Mouse (Mus musculus) forebrain, embryonic 12.5 days (tissue): ENCODE measurements around the gene Fbxo42. TPM values are rescaled to one million over a fixed set of nuclear protein-coding genes. Genes with fewer than 3 reads are reported as not detected.

Experiments
- ATAC-seq: fragments of 200-750 bp; cut with Nextera tagmentation; 2 replicates; pipeline ENCODE4 v1.8.0; 2017; ENCODE audit warnings: moderate TSS enrichment; ENCODE audit not compliant: low FRiP score
- H3K27ac ChIP-seq: fragments of 300-500 bp; sonication (generic); 2 replicates; pipeline ENCODE4 v1.5.1; 2016; ENCODE audit warnings: mild to moderate bottlenecking
- H3K27me3 ChIP-seq: fragments of 300-500 bp; sonication (generic); 2 replicates; pipeline ENCODE4 v1.6.1; 2016; ENCODE audit warnings: mild to moderate bottlenecking
- H3K36me3 ChIP-seq: fragments of 300-500 bp; sonication (generic); replicated peaks from 2 replicates; pipeline ENCODE4 v1.6.1; 2016; ENCODE audit warnings: mild to moderate bottlenecking
- H3K4me1 ChIP-seq: fragments of 300-500 bp; sonication (generic); 2 replicates; pipeline ENCODE4 v1.6.1; 2016
- H3K4me2 ChIP-seq: fragments of 300-500 bp; sonication (generic); 2 replicates; pipeline ENCODE4 v1.6.1; 2016; ENCODE audit warnings: mild to moderate bottlenecking, moderate library complexity
- H3K4me3 ChIP-seq: fragments of 300-500 bp; sonication (generic); replicated peaks from 2 replicates; pipeline ENCODE4 v1.5.1; 2016; ENCODE audit warnings: mild to moderate bottlenecking
- H3K9ac ChIP-seq: fragments of 300-500 bp; sonication (generic); 2 replicates; pipeline ENCODE4 v1.6.1; 2016; ENCODE audit warnings: mild to moderate bottlenecking
- H3K9me3 ChIP-seq: fragments of 300-500 bp; sonication (generic); 2 replicates; pipeline ENCODE4 v1.6.1; 2016
- WGBS: fragments of 180-500 bp; shearing (Covaris S2); methylation state at CpG from one replicate; pipeline ENCODE4 v1.1.7; 2016; 5-methylcytosine and 5-hydroxymethylcytosine counted together
- polyA plus RNA-seq: library from polyadenylated mRNA; unstranded; fragments of >200 nt; fragmentation: Nextera tagmentation; extraction: Ambion mirVana; gene quantifications from 2 replicates; pipeline ENCODE4 v1.2.1, GENCODE M21; 2016

Fbxo42 gene
- 24.7 and 26.9 TPM in 2 replicates for polyA plus RNA-seq

DNA sequence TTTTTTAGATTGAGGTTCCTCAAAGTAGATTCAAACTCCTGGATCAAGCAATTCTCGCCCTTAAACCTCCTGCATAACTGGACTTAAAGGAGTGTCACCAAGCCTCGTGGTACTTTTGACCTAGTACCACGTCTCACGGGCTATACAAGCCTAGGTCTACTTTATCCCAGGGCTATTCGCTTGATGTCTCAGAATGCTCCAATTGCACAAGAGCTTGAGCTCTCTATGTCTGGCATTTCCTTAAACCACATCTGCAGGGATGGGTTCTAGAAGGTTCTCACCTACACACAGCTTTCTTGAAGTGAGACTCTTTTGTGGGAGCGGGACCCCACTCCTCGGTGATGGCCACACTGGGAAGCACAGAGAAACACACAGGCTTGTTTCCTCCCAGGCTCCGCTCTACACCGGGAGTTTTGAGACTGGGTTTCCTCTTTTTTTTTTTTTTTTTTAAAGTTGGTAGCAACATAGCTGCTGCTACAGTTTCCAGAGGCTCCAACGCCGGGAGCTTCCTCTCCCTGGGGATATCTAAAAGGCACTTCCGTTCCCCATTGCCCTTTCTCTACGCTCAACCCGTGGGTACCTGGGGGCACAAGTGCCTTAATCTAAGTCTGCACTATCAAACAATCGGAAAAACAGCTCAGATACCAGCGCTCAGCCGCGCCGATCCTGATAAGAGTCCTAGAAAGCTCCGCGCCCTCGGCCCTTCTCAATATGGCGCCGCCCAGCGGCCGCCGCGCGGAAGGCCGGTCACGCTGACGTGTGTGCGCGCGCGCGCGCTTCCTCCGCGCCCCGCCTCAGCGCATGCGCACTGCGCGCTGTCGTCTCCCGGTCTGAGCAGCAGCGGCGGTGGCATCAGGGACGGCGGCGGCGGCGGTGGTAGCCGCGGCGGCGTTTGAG lies at the start of gene Fbxo42:
Gene Fbxo42 (plus strand): TSS at position 802 of the 897 bp plus-strand sequence.
- Histone ChIP-seq H3K4me1 (peaks cover 24% of the 10 kb centered on the region), H3K9ac (peak within 1 kb of the TSS; percentile 96), H3K27me3 (0 out of 2 replicates have a peak, but pooled peaks cover 3% of the 10 kb centered on the region), H3K27ac (peak within 1 kb of the TSS; percentile 84), H3K4me3 (peak within 1 kb of the TSS; percentile 95), H3K4me2 (peak within 1 kb of the TSS; percentile 85), H3K9me3 (no peaks in the 10 kb centered on the region), H3K36me3 (no peaks in the 10 kb centered on the region)
- WGBS, result 12% methylated on average over 47 of the region's 58 CpGs
- ATAC-seq, result peak; percentile 89

DNA sequence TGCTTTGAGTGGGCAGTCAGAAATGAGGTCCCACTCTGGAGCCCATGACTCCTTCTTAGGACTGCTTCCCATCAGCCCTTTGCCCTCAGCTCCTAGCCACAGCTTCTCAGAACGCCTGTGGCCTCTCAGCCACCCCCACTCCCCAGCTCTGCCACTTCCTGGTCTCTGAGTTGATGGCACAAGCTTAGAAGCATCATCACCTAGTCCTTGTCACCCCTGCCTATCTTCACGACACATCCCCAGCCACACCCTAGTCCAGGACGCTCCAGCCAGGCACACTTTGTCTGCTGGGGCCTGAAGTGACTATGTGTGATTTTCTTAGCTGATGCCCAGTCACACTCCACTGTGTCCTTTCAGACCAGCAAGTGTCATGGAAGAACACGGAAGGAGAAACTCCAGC lies 48.8 kb upstream of the Fbxo42 start:
- 86% methylated on average over 4 of the region's 4 CpGs for WGBS
- no peak overlapping the region for H3K27ac ChIP-seq
- H3K9me3 ChIP-seq, result no peaks in the 10 kb centered on the region
- no peak overlapping the region for H3K4me2 ChIP-seq
- H3K9ac ChIP-seq, result no peak overlapping the region
- no peak overlapping the region for H3K4me3 ChIP-seq
- peaks cover 4% of the 10 kb centered on the region for H3K4me1 ChIP-seq
- no peak for ATAC-seq
- no peaks in the 10 kb centered on the region for H3K27me3 ChIP-seq
- no peaks in the 10 kb centered on the region for H3K36me3 ChIP-seq

DNA sequence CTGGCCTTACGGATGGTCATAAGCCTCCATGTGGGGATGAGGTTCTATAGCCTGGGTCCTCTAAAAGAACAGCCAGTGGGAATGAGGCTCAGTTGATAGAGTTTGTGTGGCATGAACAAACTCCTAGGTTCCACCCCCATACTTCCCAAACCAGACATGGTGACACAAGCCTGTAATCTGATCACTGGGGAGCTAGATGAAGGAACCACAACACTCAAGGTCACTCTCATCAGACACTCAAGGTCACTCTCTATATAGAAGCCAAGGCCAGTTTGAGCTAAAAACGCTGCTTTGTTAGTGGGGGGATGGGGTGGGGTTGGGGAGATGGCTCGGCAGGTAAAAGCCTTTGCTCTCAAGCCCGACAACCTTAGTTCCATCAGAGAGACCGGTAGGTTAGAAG lies 47.8 kb upstream of the Fbxo42 start:
- Histone ChIP-seq H3K4me2 (no peak overlapping the region), H3K4me3 (no peak overlapping the region), H3K9ac (no peak overlapping the region), H3K9me3 (no peaks in the 10 kb centered on the region), H3K27me3 (no peaks in the 10 kb centered on the region), H3K36me3 (no peaks in the 10 kb centered on the region), H3K27ac (no peak overlapping the region), H3K4me1 (peaks cover 4% of the 10 kb centered on the region)
- ATAC-seq, result no peak
- 76% methylated on average over 5 of the region's 5 CpGs for WGBS

DNA sequence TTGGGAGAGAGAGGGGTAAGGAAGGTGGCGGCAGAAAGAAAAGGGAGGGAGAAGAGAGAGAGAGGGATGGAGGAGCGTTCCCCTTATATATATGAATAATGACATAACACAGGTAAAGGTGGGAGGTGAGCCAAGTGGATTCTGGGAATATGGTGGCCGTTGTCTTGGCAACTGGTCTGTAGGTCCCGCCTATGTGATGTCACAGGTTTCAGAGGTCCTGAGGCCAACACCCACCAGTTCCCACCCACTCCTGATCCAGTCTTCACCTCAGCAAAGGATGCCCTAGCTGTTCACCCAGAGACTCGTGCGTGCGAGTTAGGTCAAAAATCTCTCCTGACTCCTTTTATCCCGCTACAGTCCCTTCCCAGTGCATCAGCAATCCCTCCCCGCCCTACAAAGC lies 46.4 kb upstream of the Fbxo42 start:
- H3K4me2 ChIP-seq, result no peak overlapping the region
- H3K27me3 ChIP-seq, result no peaks in the 10 kb centered on the region
- no peak overlapping the region for H3K4me3 ChIP-seq
- H3K4me1 ChIP-seq, result peaks cover 4% of the 10 kb centered on the region
- no peaks in the 10 kb centered on the region for H3K9me3 ChIP-seq
- 89% methylated on average over 9 of the region's 9 CpGs for WGBS
- H3K9ac ChIP-seq, result no peak overlapping the region
- no peaks in the 10 kb centered on the region for H3K36me3 ChIP-seq
- no peak overlapping the region for H3K27ac ChIP-seq
- no peak for ATAC-seq

DNA sequence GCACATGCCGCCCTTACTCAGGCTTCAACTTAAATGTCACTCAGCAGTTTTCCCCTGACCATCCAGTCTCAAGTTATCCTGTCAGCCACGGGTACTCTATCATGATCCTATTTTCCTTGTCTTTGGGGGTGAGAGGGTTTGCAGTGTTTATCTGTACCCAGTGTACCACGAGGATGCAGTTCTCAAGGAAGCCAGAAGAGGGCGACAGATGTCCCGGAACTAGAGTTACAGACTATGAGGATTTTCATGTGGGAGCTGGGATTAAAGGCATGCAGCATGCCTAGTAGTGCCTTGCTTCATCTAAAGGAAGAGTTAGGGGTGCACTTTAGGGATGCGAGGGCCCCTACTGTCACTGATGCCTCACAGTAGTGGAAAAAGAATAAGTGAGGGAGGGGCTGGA lies 45.9 kb upstream of the Fbxo42 start:
- ATAC-seq, result no peak
- Histone ChIP-seq H3K36me3 (no peaks in the 10 kb centered on the region), H3K4me3 (no peak overlapping the region), H3K4me1 (peaks cover 2% of the 10 kb centered on the region), H3K9me3 (no peaks in the 10 kb centered on the region), H3K4me2 (no peak overlapping the region), H3K27me3 (no peaks in the 10 kb centered on the region), H3K9ac (no peak overlapping the region), H3K27ac (no peak overlapping the region)
- WGBS, result 64% methylated on average over 6 of the region's 6 CpGs

DNA sequence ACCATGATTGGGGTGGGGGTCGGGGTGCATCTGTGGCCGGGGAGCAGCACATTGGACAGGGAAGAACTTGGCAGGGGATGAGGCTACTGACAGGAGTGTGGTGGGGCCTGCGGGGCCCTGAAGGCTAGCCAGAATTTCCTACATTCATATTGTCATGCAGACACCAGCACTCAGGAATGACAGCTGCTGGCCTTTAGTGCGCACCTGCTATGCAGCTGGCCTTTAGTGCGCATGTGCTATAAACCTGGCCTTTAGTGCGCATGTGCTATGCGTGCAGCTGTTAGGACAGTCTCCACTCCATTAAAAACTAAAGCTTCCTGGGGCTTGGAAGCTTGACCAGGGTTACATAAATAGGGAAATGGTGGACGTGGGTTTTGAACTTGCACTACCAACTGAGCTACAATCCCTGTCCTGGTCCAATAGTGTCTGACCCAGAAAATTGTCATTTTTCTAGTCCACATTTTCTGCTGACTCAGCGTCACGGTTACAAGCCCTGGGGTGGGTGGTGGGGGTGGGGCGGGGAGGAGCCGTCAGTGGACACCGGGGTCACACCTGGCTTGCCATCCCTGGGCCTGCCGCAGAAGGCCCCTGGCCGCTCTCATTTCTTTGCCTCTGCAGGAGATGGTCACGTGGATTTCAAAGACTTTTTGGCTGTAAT lies 41.1 kb upstream of the Fbxo42 start:
- 88% methylated on average over 16 of the region's 16 CpGs for WGBS
- Histone ChIP-seq H3K4me3 (no peak overlapping the region), H3K9me3 (no peaks in the 10 kb centered on the region), H3K27ac (no peak overlapping the region), H3K4me2 (no peak overlapping the region), H3K9ac (no peak overlapping the region), H3K36me3 (peaks cover 16% of the 10 kb centered on the region), H3K27me3 (no peaks in the 10 kb centered on the region), H3K4me1 (no peaks in the 10 kb centered on the region)
- no peak for ATAC-seq

DNA sequence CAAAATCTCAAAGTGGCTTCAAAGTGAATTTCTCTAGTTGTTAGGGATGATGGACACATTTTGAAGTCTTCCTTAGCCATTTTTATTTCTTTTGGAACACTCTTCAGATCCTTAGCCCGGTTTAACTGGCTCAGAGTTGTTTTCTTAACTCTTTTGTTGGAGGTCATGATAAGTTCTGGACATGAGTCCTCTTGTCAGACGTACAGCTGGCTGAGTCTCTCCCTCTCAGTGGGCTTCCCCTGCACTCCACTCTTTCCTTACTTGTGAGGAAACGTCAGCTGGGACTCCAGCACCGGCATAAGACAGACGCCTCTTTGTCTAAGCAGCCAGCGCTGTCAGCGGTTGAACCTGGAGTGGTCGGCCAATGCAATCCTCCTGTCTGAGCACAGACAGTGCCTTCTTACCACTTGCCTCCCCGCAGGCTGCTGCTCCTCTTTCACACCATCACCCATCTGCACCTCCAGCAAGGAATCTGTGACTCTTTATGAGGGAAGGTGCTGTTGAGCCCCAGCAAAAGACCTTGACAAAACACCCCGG lies 39.4 kb upstream of the Fbxo42 start:
- Histone ChIP-seq H3K4me1 (no peaks in the 10 kb centered on the region), H3K27ac (no peak overlapping the region), H3K36me3 (peaks cover 32% of the 10 kb centered on the region), H3K27me3 (no peaks in the 10 kb centered on the region), H3K4me2 (no peak overlapping the region), H3K9me3 (no peaks in the 10 kb centered on the region), H3K4me3 (no peak overlapping the region), H3K9ac (no peak overlapping the region)
- WGBS, result 50% methylated on average over 10 of the region's 10 CpGs
- no peak for ATAC-seq

DNA sequence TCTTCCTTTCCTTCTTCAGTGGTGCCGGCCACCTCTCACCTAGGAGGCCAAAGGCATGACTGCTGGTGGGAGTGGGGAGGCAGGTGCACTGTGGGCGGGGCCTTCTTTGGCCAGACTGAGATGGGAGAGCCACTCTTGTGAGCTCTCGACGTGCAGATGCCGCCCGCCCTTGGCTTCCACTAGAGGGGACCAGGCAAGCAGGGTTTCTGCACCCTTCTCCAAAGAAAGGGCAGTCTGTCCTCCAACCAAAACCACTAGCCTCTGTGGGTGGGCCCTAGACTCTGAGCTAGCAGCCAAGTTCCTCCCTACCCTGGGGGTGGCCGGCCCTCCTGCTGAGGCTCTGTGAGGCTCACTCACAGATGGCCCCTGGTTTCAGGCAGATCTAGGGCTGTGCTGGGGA lies 33.9 kb upstream of the Fbxo42 start:
- Histone ChIP-seq H3K4me2 (no peak overlapping the region), H3K36me3 (peaks cover 83% of the 10 kb centered on the region), H3K4me1 (peaks cover 9% of the 10 kb centered on the region; the same call in 1 of the 2 replicates), H3K9ac (no peak overlapping the region), H3K4me3 (no peak overlapping the region), H3K27ac (no peak overlapping the region), H3K9me3 (no peaks in the 10 kb centered on the region), H3K27me3 (no peaks in the 10 kb centered on the region)
- WGBS, result 82% methylated on average over 7 of the region's 7 CpGs
- ATAC-seq, result no peak

- H3K4me1 ChIP-seq, result peaks cover 16% of the 10 kb centered on the region; the same call in 1 of the 2 replicates
- no peak for ATAC-seq
- no peak overlapping the region for H3K4me3 ChIP-seq
- no peaks in the 10 kb centered on the region for H3K27me3 ChIP-seq
- no peak overlapping the region for H3K27ac ChIP-seq
- peaks cover 84% of the 10 kb centered on the region for H3K36me3 ChIP-seq
- no peak overlapping the region for H3K9ac ChIP-seq
- H3K9me3 ChIP-seq, result no peaks in the 10 kb centered on the region
- 86% methylated on average over 6 of the region's 6 CpGs for WGBS
- H3K4me2 ChIP-seq, result no peak overlapping the region
Observed at GRCm38 (mm10) chr4:141114521-141114981, 33.2 kb upstream of the Fbxo42 start.

GRCm38 (mm10) chr4:141115398-141115797 lies 32.3 kb upstream of the Fbxo42 start:
- WGBS, result 80% methylated on average over 8 of the region's 8 CpGs
- Histone ChIP-seq H3K4me2 (no peak overlapping the region), H3K27me3 (no peaks in the 10 kb centered on the region), H3K4me3 (no peak overlapping the region), H3K9ac (no peak overlapping the region), H3K36me3 (peaks cover 81% of the 10 kb centered on the region), H3K27ac (no peak overlapping the region), H3K4me1 (peaks cover 23% of the 10 kb centered on the region), H3K9me3 (no peaks in the 10 kb centered on the region)
- ATAC-seq, result no peak

DNA sequence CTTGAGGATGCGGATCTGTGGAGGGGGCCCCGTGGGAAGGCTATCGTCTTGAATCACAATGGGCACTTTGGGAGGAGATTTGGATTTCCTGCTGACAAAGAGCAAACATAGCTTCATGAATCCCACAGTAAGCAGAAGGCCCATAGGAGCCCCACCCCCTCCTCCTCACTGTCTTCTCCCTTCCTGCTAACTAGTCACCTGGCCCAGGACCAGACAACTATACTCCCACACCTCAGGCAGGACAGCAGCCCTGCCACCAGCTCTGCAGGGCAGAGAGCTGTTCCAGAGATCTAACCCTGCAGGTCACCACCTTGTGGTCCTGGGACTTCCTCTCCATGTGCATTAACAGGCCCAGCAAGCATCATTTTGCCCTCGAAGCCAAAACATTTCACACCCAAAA lies 29.0 kb upstream of the Fbxo42 start:
- Histone ChIP-seq H3K4me1 (peaks cover 31% of the 10 kb centered on the region), H3K9me3 (no peaks in the 10 kb centered on the region), H3K9ac (no peak overlapping the region), H3K4me2 (no peak overlapping the region), H3K4me3 (no peak overlapping the region), H3K27ac (no peak overlapping the region), H3K27me3 (no peaks in the 10 kb centered on the region), H3K36me3 (peaks cover 49% of the 10 kb centered on the region)
- ATAC-seq, result no peak
- WGBS, result 82% methylated on average over 4 of the region's 4 CpGs

DNA sequence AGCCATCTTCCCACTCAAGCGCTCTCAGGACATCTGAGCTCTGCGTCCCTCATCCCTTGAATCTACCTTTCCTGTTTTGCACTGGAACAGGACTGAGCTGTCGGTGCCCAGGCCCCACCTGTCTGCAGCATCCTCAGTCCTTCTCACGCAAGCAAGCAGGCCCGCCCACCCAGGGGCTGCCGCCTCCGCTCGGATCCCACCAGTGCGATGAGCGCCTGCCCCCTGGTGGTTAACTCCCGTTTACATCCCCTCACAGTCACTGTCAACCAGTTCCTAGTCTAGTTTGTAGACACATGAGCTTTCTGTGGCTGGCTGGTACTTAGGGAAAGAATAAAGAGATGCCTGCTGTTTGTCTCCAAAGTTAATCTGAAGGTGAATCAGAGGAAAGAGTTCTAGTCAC lies 27.0 kb upstream of the Fbxo42 start:
- H3K9me3 ChIP-seq, result no peaks in the 10 kb centered on the region
- no peaks in the 10 kb centered on the region for H3K27me3 ChIP-seq
- no peak overlapping the region for H3K4me3 ChIP-seq
- no peak overlapping the region for H3K9ac ChIP-seq
- H3K4me2 ChIP-seq, result no peak overlapping the region
- 23% methylated on average over 11 of the region's 11 CpGs for WGBS
- no peak overlapping the region for H3K27ac ChIP-seq
- H3K36me3 ChIP-seq, result peaks cover 31% of the 10 kb centered on the region
- ATAC-seq, result peak; percentile 68
- peaks cover 25% of the 10 kb centered on the region for H3K4me1 ChIP-seq
